Mouse (Mus musculus): ENCODE results near the gene Zfp652.

DNA sequence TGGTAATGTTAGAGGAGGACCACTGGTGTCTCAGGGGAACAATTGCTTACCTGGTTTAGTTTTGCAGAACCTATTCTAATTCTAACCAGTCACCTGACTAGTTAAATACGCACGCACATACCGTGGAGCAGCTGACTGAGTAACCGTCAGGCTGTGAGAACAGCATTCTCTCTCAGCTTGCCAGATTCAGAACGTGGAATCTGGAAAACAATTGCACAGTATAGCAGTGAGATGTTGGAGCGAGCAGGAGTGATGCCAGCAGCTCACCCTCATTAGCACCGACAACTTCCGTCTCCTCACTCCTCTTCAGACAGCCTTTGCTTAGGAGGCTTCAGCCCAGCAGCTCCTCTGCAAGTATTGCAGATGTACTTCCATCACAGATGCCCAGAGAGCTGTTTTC lies 3.7 kb downstream of the Zfp652 start:
- TF ChIP-seq GATA1 (IDR thresholded peaks at IDR 0.05; ENCODE audit: borderline replicate concordance, low read length) = no peak
- no peak for TF ChIP-seq FLI1 (IDR thresholded peaks at IDR 0.05; ENCODE audit: low read length)

Measured in megakaryocyte, embryonic 14.5 days (primary cell).